Mouse (Mus musculus): Measurements from ENCODE around the gene Chst8. TPM values are rescaled to one million over a fixed set of nuclear protein-coding genes. Genes with fewer than 3 reads are reported as not detected.

Chst8 gene
- polyA plus RNA-seq, 1 experiment from 2014 or later: 0.75 TPM

DNA sequence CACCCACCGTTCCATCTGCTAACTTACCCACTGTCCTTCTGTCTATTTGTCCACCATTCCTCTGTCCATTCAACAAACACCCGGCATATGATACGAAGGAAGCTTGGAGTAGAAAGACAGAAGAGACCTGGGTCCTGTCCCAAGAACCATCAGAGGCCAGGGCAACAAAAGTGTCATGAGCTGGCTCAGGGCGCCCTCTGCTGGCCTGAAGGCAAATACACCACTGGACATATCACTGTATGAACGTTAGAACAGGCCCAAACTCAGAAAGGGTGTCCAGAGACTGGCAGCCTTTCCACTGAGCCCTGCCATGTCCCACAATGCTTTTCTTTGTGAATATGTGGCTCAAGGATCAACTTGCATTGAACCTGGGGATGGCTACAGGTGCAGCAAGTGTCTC is 92.9 kb downstream of the Chst8 start:
- Histone ChIP-seq H3K36me3 (ENCODE audit: control insufficient read depth, insufficient read depth) (no peaks in the 10 kb centered on the region), H3K27ac (ENCODE audit: low read length) (no peak overlapping the region), H3K4me2 (ENCODE audit: low read depth, low read length) (no peak overlapping the region), H3K4me3 (ENCODE audit: low read length) (no peak overlapping the region), H3K9ac (ENCODE audit: low read length) (no peak overlapping the region), H3K4me1 (ENCODE audit: control insufficient read depth, insufficient read depth, low read length) (peaks cover 16% of the 10 kb centered on the region), H3K9me3 (replicated peaks; ENCODE audit: control insufficient read depth, low read length) (no peaks in the 10 kb centered on the region), H3K27me3 (ENCODE audit: control insufficient read depth, insufficient read depth, low read length) (peaks cover 13% of the 10 kb centered on the region; the same call in 1 of the 2 replicates)
- 42% methylated on average over 5 of the region's 5 CpGs for WGBS
- no peak for ATAC-seq (replicated peaks; ENCODE audit: extremely low read depth, insufficient read depth, low FRiP score)

- Histone ChIP-seq H3K4me2 (ENCODE audit: low read depth, low read length) (no peak overlapping the region), H3K4me3 (ENCODE audit: low read length) (no peak overlapping the region), H3K9me3 (replicated peaks; ENCODE audit: control insufficient read depth, low read length) (no peaks in the 10 kb centered on the region), H3K4me1 (ENCODE audit: control insufficient read depth, insufficient read depth, low read length) (peaks cover 16% of the 10 kb centered on the region), H3K9ac (ENCODE audit: low read length) (no peak overlapping the region), H3K36me3 (ENCODE audit: control insufficient read depth, insufficient read depth) (no peaks in the 10 kb centered on the region), H3K27me3 (ENCODE audit: control insufficient read depth, insufficient read depth, low read length) (peaks cover 13% of the 10 kb centered on the region; the same call in 1 of the 2 replicates), H3K27ac (ENCODE audit: low read length) (no peak overlapping the region)
- WGBS: 44% methylated on average over 9 of the region's 9 CpGs
- peak; percentile 20; the same call in 1 of the 2 replicates for ATAC-seq (replicated peaks; ENCODE audit: extremely low read depth, insufficient read depth, low FRiP score)
Observed at GRCm38 (mm10) chr7:34718651-34719050, 93.9 kb downstream of the Chst8 start.

DNA sequence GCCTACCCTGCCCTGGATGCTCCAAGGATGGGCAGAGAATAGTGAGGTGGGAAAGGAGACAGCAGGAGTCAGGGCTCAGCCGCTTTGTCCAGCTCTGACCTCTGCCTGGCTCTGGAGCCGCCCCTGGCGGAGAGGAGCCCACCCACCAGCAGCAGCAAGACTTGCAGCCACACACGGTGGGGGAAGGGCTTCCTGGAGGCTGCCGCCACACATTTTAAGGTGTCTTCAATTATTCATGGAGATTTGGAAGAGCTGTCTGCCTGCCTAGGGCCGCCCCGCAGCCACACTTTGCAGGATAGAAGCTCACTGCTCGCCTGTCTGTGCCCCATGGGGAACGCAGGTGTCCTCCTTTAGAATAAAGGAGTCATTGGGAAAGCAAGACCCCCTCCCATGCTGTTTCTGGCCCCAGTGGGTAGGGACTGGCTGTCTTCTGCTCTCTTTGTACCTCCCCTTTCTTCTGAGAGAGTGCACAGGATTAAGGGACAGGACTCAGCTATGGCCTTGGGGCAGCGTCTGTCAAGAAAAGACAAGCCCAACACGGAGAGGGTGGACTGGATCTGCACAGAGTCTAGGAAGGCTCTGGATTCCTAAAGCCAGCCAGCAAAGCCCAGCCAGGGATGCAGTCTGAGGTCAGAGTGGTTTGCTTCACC is 95.2 kb downstream of the Chst8 start:
- no peak overlapping the region for H3K27ac ChIP-seq (ENCODE audit: low read length)
- H3K4me1 ChIP-seq (ENCODE audit: control insufficient read depth, insufficient read depth, low read length): peaks cover 16% of the 10 kb centered on the region
- no peaks in the 10 kb centered on the region for H3K36me3 ChIP-seq (ENCODE audit: control insufficient read depth, insufficient read depth)
- H3K4me3 ChIP-seq (ENCODE audit: low read length): no peak overlapping the region
- H3K4me2 ChIP-seq (ENCODE audit: low read depth, low read length): no peak overlapping the region
- 16% methylated on average over 11 of the region's 11 CpGs for WGBS
- no peak for ATAC-seq (replicated peaks; ENCODE audit: extremely low read depth, insufficient read depth, low FRiP score)
- H3K9me3 ChIP-seq (replicated peaks; ENCODE audit: control insufficient read depth, low read length): no peaks in the 10 kb centered on the region
- H3K27me3 ChIP-seq (ENCODE audit: control insufficient read depth, insufficient read depth, low read length): peaks cover 13% of the 10 kb centered on the region; the same call in 1 of the 2 replicates
- H3K9ac ChIP-seq (ENCODE audit: low read length): no peak overlapping the region

DNA sequence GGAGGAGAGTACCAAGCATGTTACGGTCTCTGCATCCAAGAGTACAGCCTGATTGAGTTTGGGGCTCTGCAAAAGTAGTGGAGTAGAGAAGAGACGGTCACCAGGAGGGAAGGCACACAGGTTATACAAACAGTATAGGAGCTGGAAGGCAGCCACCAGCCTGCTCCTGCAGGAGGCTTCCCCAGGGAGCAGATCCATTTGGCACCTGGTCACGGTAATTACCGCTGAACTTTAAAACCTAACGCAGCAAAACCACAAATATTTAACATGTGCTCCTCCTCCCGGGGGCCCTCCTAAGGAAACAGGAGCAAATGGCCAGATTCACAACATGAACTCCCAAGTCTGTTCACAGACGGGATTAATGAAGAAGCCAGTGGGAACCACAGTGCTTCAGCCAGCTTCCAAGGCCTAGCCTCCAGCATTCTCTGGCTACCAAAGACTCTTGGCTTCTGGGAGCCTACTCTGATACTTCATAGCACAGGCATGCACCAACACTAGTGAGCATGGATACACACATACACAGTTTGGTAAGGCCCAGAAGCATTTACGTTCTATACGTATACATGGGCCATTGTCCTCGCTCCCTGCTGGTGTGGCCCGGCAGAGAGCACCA is 97.6 kb downstream of the Chst8 start:
- no peak for ATAC-seq (replicated peaks; ENCODE audit: extremely low read depth, insufficient read depth, low FRiP score)
- Histone ChIP-seq H3K4me1 (ENCODE audit: control insufficient read depth, insufficient read depth, low read length) (peaks cover 2% of the 10 kb centered on the region; the same call in 1 of the 2 replicates), H3K9me3 (replicated peaks; ENCODE audit: control insufficient read depth, low read length) (no peaks in the 10 kb centered on the region), H3K4me2 (ENCODE audit: low read depth, low read length) (no peak overlapping the region), H3K27me3 (ENCODE audit: control insufficient read depth, insufficient read depth, low read length) (peaks cover 13% of the 10 kb centered on the region; the same call in 1 of the 2 replicates), H3K27ac (ENCODE audit: low read length) (no peak overlapping the region), H3K4me3 (ENCODE audit: low read length) (no peak overlapping the region), H3K36me3 (ENCODE audit: control insufficient read depth, insufficient read depth) (no peaks in the 10 kb centered on the region), H3K9ac (ENCODE audit: low read length) (no peak overlapping the region)
- 57% methylated on average over 11 of the region's 11 CpGs for WGBS

- no peaks in the 10 kb centered on the region for H3K27me3 ChIP-seq (ENCODE audit: control insufficient read depth, insufficient read depth, low read length)
- 66% methylated on average over 4 of the region's 4 CpGs for WGBS
- no peaks in the 10 kb centered on the region for H3K9me3 ChIP-seq (replicated peaks; ENCODE audit: control insufficient read depth, low read length)
- no peak overlapping the region for H3K27ac ChIP-seq (ENCODE audit: low read length)
- no peak overlapping the region for H3K4me2 ChIP-seq (ENCODE audit: low read depth, low read length)
- H3K36me3 ChIP-seq (ENCODE audit: control insufficient read depth, insufficient read depth): no peaks in the 10 kb centered on the region
- no peak overlapping the region for H3K9ac ChIP-seq (ENCODE audit: low read length)
- H3K4me3 ChIP-seq (ENCODE audit: low read length): no peak overlapping the region
- no peak for ATAC-seq (replicated peaks; ENCODE audit: extremely low read depth, insufficient read depth, low FRiP score)
- H3K4me1 ChIP-seq (ENCODE audit: control insufficient read depth, insufficient read depth, low read length): no peaks in the 10 kb centered on the region
Observed at GRCm38 (mm10) chr7:34709111-34709510, 103.4 kb downstream of the Chst8 start.

GRCm38 (mm10) chr7:34704401-34704800 is 108.1 kb downstream of the Chst8 start:
- Histone ChIP-seq H3K4me3 (ENCODE audit: low read length) (no peak overlapping the region), H3K36me3 (ENCODE audit: control insufficient read depth, insufficient read depth) (no peaks in the 10 kb centered on the region), H3K27ac (ENCODE audit: low read length) (no peak overlapping the region), H3K27me3 (ENCODE audit: control insufficient read depth, insufficient read depth, low read length) (peaks cover 8% of the 10 kb centered on the region; the same call in 1 of the 2 replicates), H3K4me1 (ENCODE audit: control insufficient read depth, insufficient read depth, low read length) (no peaks in the 10 kb centered on the region), H3K9me3 (replicated peaks; ENCODE audit: control insufficient read depth, low read length) (no peaks in the 10 kb centered on the region), H3K9ac (ENCODE audit: low read length) (no peak overlapping the region), H3K4me2 (ENCODE audit: low read depth, low read length) (no peak overlapping the region)
- ATAC-seq (replicated peaks; ENCODE audit: extremely low read depth, insufficient read depth, low FRiP score): no peak
- WGBS: 49% methylated on average over 4 of the region's 4 CpGs

DNA sequence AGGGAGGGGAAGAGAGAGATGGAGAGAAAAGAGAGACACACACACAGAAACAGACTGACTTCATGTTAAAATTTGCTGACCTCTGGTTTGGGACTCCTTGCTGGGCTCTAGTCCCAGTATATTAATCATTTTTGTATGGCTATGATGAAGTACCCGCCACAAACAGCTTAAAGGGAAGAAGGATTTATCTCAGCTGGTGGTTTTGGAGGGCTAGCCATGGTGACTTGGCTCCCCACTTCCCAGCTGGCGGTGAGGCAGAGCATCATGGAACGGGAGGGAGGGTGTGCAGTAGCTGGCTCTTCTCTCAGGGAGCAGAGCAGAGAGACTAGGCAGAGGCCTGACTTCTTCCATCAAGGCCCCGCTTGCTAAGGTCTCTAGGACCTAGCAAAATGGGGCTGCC is 109.1 kb downstream of the Chst8 start:
- ATAC-seq (replicated peaks; ENCODE audit: extremely low read depth, insufficient read depth, low FRiP score): no peak
- Histone ChIP-seq H3K9me3 (replicated peaks; ENCODE audit: control insufficient read depth, low read length) (no peaks in the 10 kb centered on the region), H3K4me3 (ENCODE audit: low read length) (no peak overlapping the region), H3K36me3 (ENCODE audit: control insufficient read depth, insufficient read depth) (no peaks in the 10 kb centered on the region), H3K27ac (ENCODE audit: low read length) (no peak overlapping the region), H3K9ac (ENCODE audit: low read length) (no peak overlapping the region), H3K4me1 (ENCODE audit: control insufficient read depth, insufficient read depth, low read length) (no peaks in the 10 kb centered on the region), H3K27me3 (ENCODE audit: control insufficient read depth, insufficient read depth, low read length) (peaks cover 8% of the 10 kb centered on the region; the same call in 1 of the 2 replicates), H3K4me2 (ENCODE audit: low read depth, low read length) (no peak overlapping the region)
- 48% methylated on average over 4 of the region's 4 CpGs for WGBS

GRCm38 (mm10) chr7:34702718-34703351 is 109.7 kb downstream of the Chst8 start:
- no peak for ATAC-seq (replicated peaks; ENCODE audit: extremely low read depth, insufficient read depth, low FRiP score)
- peaks cover 8% of the 10 kb centered on the region; the same call in 1 of the 2 replicates for H3K27me3 ChIP-seq (ENCODE audit: control insufficient read depth, insufficient read depth, low read length)

GRCm38 (mm10) chr7:34699888-34700287 is 112.6 kb downstream of the Chst8 start:
- Histone ChIP-seq H3K27ac (ENCODE audit: low read length) (no peak overlapping the region), H3K9ac (ENCODE audit: low read length) (no peak overlapping the region), H3K27me3 (ENCODE audit: control insufficient read depth, insufficient read depth, low read length) (peaks cover 8% of the 10 kb centered on the region; the same call in 1 of the 2 replicates), H3K4me3 (ENCODE audit: low read length) (no peak overlapping the region), H3K36me3 (ENCODE audit: control insufficient read depth, insufficient read depth) (no peaks in the 10 kb centered on the region), H3K4me1 (ENCODE audit: control insufficient read depth, insufficient read depth, low read length) (no peaks in the 10 kb centered on the region), H3K9me3 (replicated peaks; ENCODE audit: control insufficient read depth, low read length) (no peaks in the 10 kb centered on the region), H3K4me2 (ENCODE audit: low read depth, low read length) (no peak overlapping the region)
- WGBS: 69% methylated on average over 3 of the region's 3 CpGs
- ATAC-seq (replicated peaks; ENCODE audit: extremely low read depth, insufficient read depth, low FRiP score): no peak

More at GRCm38 (mm10) chr7:34702718-34703351, 109.7 kb downstream of the Chst8 start:
- Histone ChIP-seq H3K9me3 (replicated peaks; ENCODE audit: control insufficient read depth, low read length) (no peaks in the 10 kb centered on the region), H3K36me3 (ENCODE audit: control insufficient read depth, insufficient read depth) (no peaks in the 10 kb centered on the region), H3K4me2 (ENCODE audit: low read depth, low read length) (no peak overlapping the region), H3K4me3 (ENCODE audit: low read length) (no peak overlapping the region), H3K9ac (ENCODE audit: low read length) (no peak overlapping the region), H3K27ac (ENCODE audit: low read length) (no peak overlapping the region), H3K4me1 (ENCODE audit: control insufficient read depth, insufficient read depth, low read length) (no peaks in the 10 kb centered on the region)
- WGBS: 13% methylated on average over 11 of the region's 11 CpGs

Measured in heart, embryonic 16.5 days (tissue).